Mouse (Mus musculus) bone marrow macrophage, adult 2 months (primary cell): Measurements from ENCODE around the gene Npas2. TPM values are rescaled to one million over a fixed set of nuclear protein-coding genes. Genes with fewer than 3 reads are reported as not detected.

ENCODE experiments used
- H3K27ac ChIP-seq: 2 replicates; pipeline ENCODE4 v1.5.1; 2012; ENCODE audit warnings: low read depth, low read length; ENCODE audit not compliant: insufficient read depth
- H3K4me1 ChIP-seq: 2 replicates; pipeline ENCODE4 v1.6.1; 2012; ENCODE audit warnings: low read length; ENCODE audit not compliant: control insufficient read depth, insufficient read depth
- H3K4me3 ChIP-seq: 2 replicates; pipeline ENCODE4 v1.5.1; 2012; ENCODE audit warnings: mild to moderate bottlenecking, low read length, moderate library complexity; ENCODE audit not compliant: insufficient read depth
- CTCF ChIP-seq: IDR thresholded peaks from 2 replicates; pipeline ENCODE4 v1.5.1; 2012; ENCODE audit warnings: low read depth, mild to moderate bottlenecking, low read length, moderate library complexity
- POLR2A ChIP-seq: IDR thresholded peaks from 2 replicates; pipeline ENCODE4 v1.6.1; 2012; ENCODE audit warnings: mild to moderate bottlenecking, low read depth, low read length, borderline replicate concordance
- polyA plus RNA-seq: library from polyadenylated mRNA; stranded (reverse); fragments of >200 nt; gene quantifications from 2 replicates; pipeline ENCODE4 v1.2.4, GENCODE M21; 2012; ENCODE audit not compliant: missing spikeins, insufficient read depth, insufficient read length

Gene Npas2
- polyA plus RNA-seq, 1 experiment: 0.60 TPM

GRCm38 (mm10) chr1:39394650-39395049, 201.1 kb downstream of the Npas2 start:
- TF ChIP-seq POLR2A: no peak
- TF ChIP-seq CTCF: no peak
- no peak overlapping the region for H3K4me3 ChIP-seq
- H3K4me1 ChIP-seq: no peaks in the 10 kb centered on the region
- no peak overlapping the region for H3K27ac ChIP-seq

- no peak for TF ChIP-seq CTCF
- TF ChIP-seq POLR2A: no peak
- Histone ChIP-seq H3K4me1 (no peaks in the 10 kb centered on the region), H3K27ac (no peak overlapping the region), H3K4me3 (no peak overlapping the region)
These were observed 202.8 kb downstream of the Npas2 start for GRCm38 (mm10) chr1:39396347-39396746.

GRCm38 (mm10) chr1:39398284-39398683, 204.8 kb downstream of the Npas2 start:
- no peak overlapping the region for H3K27ac ChIP-seq
- no peak for TF ChIP-seq CTCF
- TF ChIP-seq POLR2A: no peak
- H3K4me1 ChIP-seq: no peaks in the 10 kb centered on the region
- no peak overlapping the region for H3K4me3 ChIP-seq

- Histone ChIP-seq H3K4me3 (no peak overlapping the region), H3K4me1 (no peaks in the 10 kb centered on the region), H3K27ac (no peak overlapping the region)
- TF ChIP-seq POLR2A: no peak
- no peak for TF ChIP-seq CTCF
These were observed 205.7 kb downstream of the Npas2 start for GRCm38 (mm10) chr1:39399228-39399627.

GRCm38 (mm10) chr1:39400173-39400572, 206.6 kb downstream of the Npas2 start:
- TF ChIP-seq CTCF: no peak
- TF ChIP-seq POLR2A: no peak
- no peak overlapping the region for H3K4me3 ChIP-seq
- no peak overlapping the region for H3K27ac ChIP-seq
- no peaks in the 10 kb centered on the region for H3K4me1 ChIP-seq

- TF ChIP-seq CTCF (no peak), POLR2A (no peak)
- peaks cover 8% of the 10 kb centered on the region for H3K4me1 ChIP-seq
- no peak overlapping the region for H3K27ac ChIP-seq
- no peak overlapping the region for H3K4me3 ChIP-seq
These were observed 213.6 kb downstream of the Npas2 start for GRCm38 (mm10) chr1:39407108-39407507.

- H3K4me3 ChIP-seq: no peak overlapping the region
- peaks cover 8% of the 10 kb centered on the region for H3K4me1 ChIP-seq
- no peak for TF ChIP-seq CTCF
- TF ChIP-seq POLR2A: no peak
- no peak overlapping the region for H3K27ac ChIP-seq
These were observed 214.6 kb downstream of the Npas2 start for GRCm38 (mm10) chr1:39408123-39408522.

GRCm38 (mm10) chr1:39408668-39409067, 215.1 kb downstream of the Npas2 start:
- Histone ChIP-seq H3K27ac (0 out of 2 replicates have a peak overlapping the region, but pooled peaks have one; percentile 1), H3K4me3 (no peak overlapping the region), H3K4me1 (peaks cover 8% of the 10 kb centered on the region)
- TF ChIP-seq CTCF: no peak
- TF ChIP-seq POLR2A: no peak

GRCm38 (mm10) chr1:39410085-39410821, 216.7 kb downstream of the Npas2 start:
- Histone ChIP-seq H3K4me3 (no peak overlapping the region), H3K27ac (no peak overlapping the region), H3K4me1 (peaks cover 8% of the 10 kb centered on the region)
- TF ChIP-seq POLR2A (no peak), CTCF (no peak)

Other genes with a start within 250 kb of the Npas2 start
- 84.9 and 104 TPM in 2 replicates for gene Pdcl3, start 208.1 kb upstream of the Npas2 start, polyA plus RNA-seq
- gene Rpl31, start 174.1 kb downstream of the Npas2 start, polyA plus RNA-seq: 950 and 963 TPM in 2 replicates